Mouse (Mus musculus) layer of hippocampus, adult 8-10 months (tissue): Measurements from ENCODE around the gene Vmn1r226. TPM values are rescaled to one million over a fixed set of nuclear protein-coding genes. Genes with fewer than 3 reads are reported as not detected.

Experiments
- DNase-seq, 2 experiments: peaks; one replicate each; pipeline ENCODE4 v3.0.0; 2022; ENCODE audit warnings: low spot score in 2 of 2
- total RNA-seq, 4 experiments: library from RNA; stranded (reverse); gene quantifications; 2 replicates each; pipeline ENCODE4 v1.2.4; 2022

Vmn1r226 gene
- not detected for total RNA-seq

- no peak for DNase-seq
Observed at GRCm38 (mm10) chr17:20682543-20682942, at the start of gene Vmn1r226. Gene Vmn1r226, plus strand, starts transcription at chr17:20682843.

GRCm38 (mm10) chr17:20729543-20729942, 46.9 kb downstream of the Vmn1r226 start, which contains the start of gene Vmn1r227:
Gene Vmn1r227, plus strand, starts transcription at chr17:20729843.
- no peak for DNase-seq

Other genes with a start within 250 kb of the Vmn1r226 start
- gene Vmn2r108, start 201.5 kb upstream of the Vmn1r226 start, total RNA-seq, result under 1 TPM in 2 of 4 experiments, not detected in 2; 0.04 to 0.12 TPM
- gene Vmn1r225, start 184.7 kb upstream of the Vmn1r226 start, total RNA-seq, result not detected
- not detected for gene Vmn2r109, start 118.1 kb upstream of the Vmn1r226 start, total RNA-seq
- not detected for gene Vmn2r110, start 86.4 kb upstream of the Vmn1r226 start, total RNA-seq
- gene Fpr-rs3, start 58.0 kb upstream of the Vmn1r226 start, total RNA-seq, result not detected
- not detected for gene Vmn1r227, start 47.0 kb downstream of the Vmn1r226 start, total RNA-seq
- gene Vmn1r228, start 103.3 kb downstream of the Vmn1r226 start, total RNA-seq, result under 1 TPM in 1 of 4 experiments, not detected in 3; 0.08 TPM
- under 1 TPM; 0.02 to 0.09 (median 0.06) TPM for gene Vmn1r229, start 128.7 kb downstream of the Vmn1r226 start, total RNA-seq
- not detected for gene Vmn1r230, start 157.6 kb downstream of the Vmn1r226 start, total RNA-seq
- not detected for gene Vmn1r231, start 222.2 kb downstream of the Vmn1r226 start, total RNA-seq
- gene Vmn1r232, start 236.9 kb downstream of the Vmn1r226 start, total RNA-seq, result not detected